Mouse (Mus musculus): Measurements from ENCODE around the gene Szrd1.
A peak's percentile ranks its signal among the peaks of the same experiment; 100 is the strongest.
"Not testable (repeated sequence)": the region's sequence is repeated elsewhere in the genome, so short reads cannot be mapped to it uniquely, and the experiment has no call there.

Gene Szrd1

GRCm38 (mm10) chr4:141147112-141148008 is 7.8 kb upstream of the Szrd1 start, which contains the start of gene Fbxo42:
Gene Fbxo42 (plus strand): TSS chr4:141147913.
- peak; percentile 95 for DNase-seq (ENCODE audit: extremely low spot score)

- no peak for DNase-seq (ENCODE audit: extremely low spot score)
These were observed 7.0 kb upstream of the Szrd1 start for GRCm38 (mm10) chr4:141146491-141147033.

- DNase-seq (ENCODE audit: extremely low spot score), result not testable (repeated sequence)
These were observed 5.5 kb upstream of the Szrd1 start for GRCm38 (mm10) chr4:141145124-141145523.

- DNase-seq (ENCODE audit: extremely low spot score), result peak; percentile 70
These were observed 2.8 kb upstream of the Szrd1 start for GRCm38 (mm10) chr4:141142285-141142811.

- DNase-seq (ENCODE audit: extremely low spot score), result no peak
These were observed 1.4 kb upstream of the Szrd1 start for GRCm38 (mm10) chr4:141140967-141141366.

- not testable (repeated sequence) for DNase-seq (ENCODE audit: extremely low spot score)
These were observed 779 bp upstream of the Szrd1 start for GRCm38 (mm10) chr4:141140354-141140753.

GRCm38 (mm10) chr4:141138425-141139115 is 1.0 kb downstream of the Szrd1 start:
- DNase-seq (ENCODE audit: extremely low spot score), result peak; percentile 50

- not testable (repeated sequence) for DNase-seq (ENCODE audit: extremely low spot score)
These were observed 1.8 kb downstream of the Szrd1 start for GRCm38 (mm10) chr4:141137740-141138139.

GRCm38 (mm10) chr4:141136126-141136525 is 3.4 kb downstream of the Szrd1 start:
- DNase-seq (ENCODE audit: extremely low spot score), result no peak

GRCm38 (mm10) chr4:141134751-141135530 is 4.6 kb downstream of the Szrd1 start:
- no peak for DNase-seq (ENCODE audit: extremely low spot score)

GRCm38 (mm10) chr4:141134031-141134441 is 5.5 kb downstream of the Szrd1 start:
- DNase-seq (ENCODE audit: extremely low spot score), result no peak

GRCm38 (mm10) chr4:141133227-141133626 is 6.3 kb downstream of the Szrd1 start:
- DNase-seq (ENCODE audit: extremely low spot score), result no peak

GRCm38 (mm10) chr4:141132191-141132590 is 7.4 kb downstream of the Szrd1 start:
- no peak for DNase-seq (ENCODE audit: extremely low spot score)

- DNase-seq (ENCODE audit: extremely low spot score), result no peak
These were observed 8.0 kb downstream of the Szrd1 start for GRCm38 (mm10) chr4:141131531-141132061.

GRCm38 (mm10) chr4:141130704-141131342 is 8.8 kb downstream of the Szrd1 start:
- no peak for DNase-seq (ENCODE audit: extremely low spot score)

- no peak for DNase-seq (ENCODE audit: extremely low spot score)
These were observed 10.3 kb downstream of the Szrd1 start for GRCm38 (mm10) chr4:141129190-141129710.

- no peak for DNase-seq (ENCODE audit: extremely low spot score)
These were observed 16.5 kb downstream of the Szrd1 start for GRCm38 (mm10) chr4:141123065-141123464.

GRCm38 (mm10) chr4:141122663-141123062 is 16.9 kb downstream of the Szrd1 start:
- DNase-seq (ENCODE audit: extremely low spot score), result no peak

GRCm38 (mm10) chr4:141120700-141121099 is 18.9 kb downstream of the Szrd1 start:
- peak; percentile 80 for DNase-seq (ENCODE audit: extremely low spot score)

- DNase-seq (ENCODE audit: extremely low spot score), result no peak
These were observed 20.9 kb downstream of the Szrd1 start for GRCm38 (mm10) chr4:141118691-141119090.
